Mouse (Mus musculus): Measurements from ENCODE around the gene Mrm3. TPM values are rescaled to one million over a fixed set of nuclear protein-coding genes. Genes with fewer than 3 reads are reported as not detected.
A peak's percentile ranks its signal among the peaks of the same experiment; 100 is the strongest.

Gene Mrm3
- total RNA-seq, 4 experiments from 2014 or later: 12.5 to 19.1 (median 18.6) TPM

DNA sequence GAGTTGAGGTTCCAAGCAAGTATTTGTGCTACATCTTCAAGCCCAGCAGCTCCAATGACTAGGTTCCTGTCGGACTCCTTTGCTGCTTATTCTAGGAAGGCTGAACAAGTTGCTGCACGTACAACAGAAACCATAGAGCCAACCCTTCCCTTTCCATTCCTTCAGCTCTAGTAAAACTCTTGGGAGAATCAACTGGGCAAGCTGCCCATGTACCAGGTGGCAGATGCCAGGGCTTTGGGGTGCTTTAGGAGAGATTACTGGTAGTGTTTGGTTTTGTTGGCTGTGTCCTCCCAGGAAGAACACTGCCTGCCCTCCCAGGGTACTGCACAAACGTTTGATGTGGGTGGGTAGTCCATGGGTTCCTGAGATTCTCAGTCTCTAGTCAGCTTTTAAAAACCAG lies 8.5 kb downstream of the Mrm3 start:
- no peak for DNase-seq (ENCODE audit: low spot score in 2 of 2)

DNA sequence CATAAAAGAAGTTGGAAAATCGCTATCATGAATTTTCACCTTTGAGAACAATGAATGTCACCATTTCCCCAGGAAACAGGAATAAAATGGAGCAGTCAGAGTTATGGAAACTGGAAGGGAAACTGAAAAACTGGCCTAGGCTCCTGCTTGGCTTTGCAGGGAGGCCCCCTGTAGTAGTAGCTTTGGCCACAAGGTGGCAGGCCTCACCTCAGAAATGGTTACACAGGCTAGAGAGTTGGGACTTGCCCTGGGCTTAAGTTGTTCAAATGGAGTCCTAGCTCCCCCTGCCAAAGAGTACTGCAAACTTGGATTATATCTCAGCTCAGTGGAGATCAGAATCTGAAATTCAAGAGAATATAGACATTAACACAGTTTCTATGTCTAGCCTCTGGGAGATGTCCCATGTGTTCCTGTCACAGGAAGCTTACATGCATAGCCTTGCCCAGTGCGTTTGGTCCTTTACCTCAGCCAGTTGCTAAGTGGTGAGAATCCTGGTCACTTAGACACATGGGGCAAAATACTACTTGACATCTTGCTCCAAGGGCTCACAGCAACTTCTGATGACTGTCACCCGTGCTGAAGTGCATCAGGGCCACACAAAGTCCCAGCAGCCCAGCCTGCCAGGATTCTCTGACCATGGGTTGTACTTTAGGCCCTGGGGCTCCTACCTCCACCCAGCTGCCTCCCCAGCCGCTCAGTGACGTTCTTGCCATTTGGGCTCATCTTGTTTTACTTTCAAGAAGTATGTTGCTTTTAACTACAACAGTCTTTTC lies 9.8 kb downstream of the Mrm3 start:
- peak; percentile 53 to 83 for DNase-seq (ENCODE audit: low spot score in 2 of 2)

DNA sequence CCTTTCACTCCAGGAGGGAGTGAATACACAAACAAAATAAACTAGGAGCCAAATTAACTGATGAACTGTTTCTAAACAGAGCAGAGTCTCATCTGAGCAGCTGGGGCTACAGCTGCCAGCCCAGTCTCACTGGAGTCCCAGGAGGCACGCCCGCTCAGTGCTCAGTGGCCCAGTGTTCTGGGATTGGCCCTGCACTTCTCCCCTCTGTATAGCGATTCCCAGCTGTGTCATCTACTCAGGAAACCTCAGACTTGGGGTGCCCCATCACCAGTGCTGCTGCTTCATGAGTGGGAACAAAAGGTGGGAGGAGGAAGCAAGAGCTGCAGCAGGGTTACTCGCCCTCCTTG lies 10.4 kb downstream of the Mrm3 start:
- DNase-seq (ENCODE audit: low spot score in 2 of 2): no peak

DNA sequence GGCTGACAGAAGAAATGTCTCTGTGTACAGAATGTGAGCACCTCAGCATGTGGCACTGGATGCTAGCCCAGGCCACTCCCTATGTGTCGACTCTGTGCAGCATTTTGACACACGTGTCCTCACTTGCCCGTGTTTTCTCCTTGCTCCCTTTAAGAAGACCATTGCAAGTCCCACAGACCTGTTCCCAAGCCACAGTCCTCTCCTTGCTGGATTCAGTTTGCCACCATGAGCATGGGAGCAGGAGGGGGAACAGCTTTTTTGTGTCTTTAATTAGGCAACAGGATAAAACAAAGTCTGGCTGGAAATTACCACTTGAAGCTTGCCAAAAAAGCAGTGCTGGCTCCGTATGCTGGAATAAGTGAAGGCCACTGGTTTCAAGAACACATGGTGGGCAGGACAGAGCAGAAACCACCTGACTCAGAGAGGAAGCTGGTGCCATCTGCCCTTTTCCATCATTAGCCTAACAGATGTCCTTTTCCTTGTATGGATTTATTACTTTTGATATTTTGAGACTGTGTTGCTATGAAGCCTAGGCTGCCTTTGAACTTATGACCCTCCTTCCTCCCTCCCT lies 12.0 kb downstream of the Mrm3 start:
- DNase-seq (ENCODE audit: low spot score in 2 of 2): peak in 1 of 2 experiments; percentile 43

DNA sequence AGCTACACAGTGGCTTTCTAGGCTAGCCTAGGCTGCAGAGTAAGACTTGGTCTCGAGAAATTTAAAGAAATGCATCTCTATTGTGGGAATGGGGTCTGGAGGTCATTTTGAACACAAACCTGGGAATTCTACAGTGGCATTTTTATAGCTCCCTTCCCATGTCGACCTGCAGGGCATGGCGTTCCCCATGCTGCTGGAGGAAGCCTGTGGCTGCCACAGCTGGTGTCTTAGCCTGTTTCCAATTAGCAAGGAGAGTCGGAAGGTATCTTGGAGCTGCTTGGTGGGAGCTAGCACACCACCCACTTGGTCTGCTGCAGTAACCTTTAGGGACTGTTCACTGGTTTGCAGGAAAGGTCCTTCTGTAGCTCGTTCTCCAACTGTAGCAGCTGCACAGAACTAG lies 12.6 kb downstream of the Mrm3 start:
- no peak for DNase-seq (ENCODE audit: low spot score in 2 of 2)

DNA sequence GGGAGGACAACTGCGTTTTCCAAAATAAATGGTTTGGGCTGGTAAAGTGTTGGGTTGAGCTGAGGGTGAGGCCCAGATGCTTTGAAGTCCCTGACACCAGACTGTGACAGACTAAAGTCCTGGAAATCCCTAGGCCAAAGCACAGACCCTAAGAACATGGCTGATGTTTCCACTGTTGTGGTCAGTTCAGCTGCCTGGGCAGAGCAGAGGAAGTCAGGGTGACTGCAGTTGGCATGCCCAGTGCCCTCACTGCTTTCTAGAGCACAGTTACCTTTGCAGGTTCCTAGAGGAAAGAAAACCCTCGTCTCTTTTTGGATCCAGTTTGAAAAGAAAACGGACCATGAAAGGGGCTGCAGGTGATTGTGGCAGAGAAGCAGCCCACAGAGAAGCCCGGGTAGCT lies 13.9 kb downstream of the Mrm3 start:
- DNase-seq (ENCODE audit: low spot score in 2 of 2): no peak

DNA sequence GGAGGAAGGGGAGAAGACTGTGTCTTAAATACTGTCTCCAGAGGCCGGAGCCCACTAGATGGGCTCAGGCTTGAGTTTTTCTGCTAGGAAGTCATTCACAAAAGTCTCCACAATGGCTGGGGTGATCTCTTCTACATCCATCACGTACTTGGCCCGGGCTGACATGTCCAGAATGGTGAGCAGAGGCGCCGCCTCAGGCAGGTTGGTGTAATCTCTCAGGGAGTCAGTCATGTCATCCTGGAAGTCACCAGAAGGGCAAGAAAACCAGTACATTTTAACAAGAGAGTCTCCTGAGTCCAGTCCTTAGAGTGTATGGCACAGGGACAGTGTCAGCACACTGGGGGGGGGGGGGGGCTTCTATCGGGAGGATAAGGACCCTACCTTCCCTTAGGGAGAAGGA lies 15.0 kb downstream of the Mrm3 start:
- no peak for DNase-seq (ENCODE audit: low spot score in 2 of 2)

DNA sequence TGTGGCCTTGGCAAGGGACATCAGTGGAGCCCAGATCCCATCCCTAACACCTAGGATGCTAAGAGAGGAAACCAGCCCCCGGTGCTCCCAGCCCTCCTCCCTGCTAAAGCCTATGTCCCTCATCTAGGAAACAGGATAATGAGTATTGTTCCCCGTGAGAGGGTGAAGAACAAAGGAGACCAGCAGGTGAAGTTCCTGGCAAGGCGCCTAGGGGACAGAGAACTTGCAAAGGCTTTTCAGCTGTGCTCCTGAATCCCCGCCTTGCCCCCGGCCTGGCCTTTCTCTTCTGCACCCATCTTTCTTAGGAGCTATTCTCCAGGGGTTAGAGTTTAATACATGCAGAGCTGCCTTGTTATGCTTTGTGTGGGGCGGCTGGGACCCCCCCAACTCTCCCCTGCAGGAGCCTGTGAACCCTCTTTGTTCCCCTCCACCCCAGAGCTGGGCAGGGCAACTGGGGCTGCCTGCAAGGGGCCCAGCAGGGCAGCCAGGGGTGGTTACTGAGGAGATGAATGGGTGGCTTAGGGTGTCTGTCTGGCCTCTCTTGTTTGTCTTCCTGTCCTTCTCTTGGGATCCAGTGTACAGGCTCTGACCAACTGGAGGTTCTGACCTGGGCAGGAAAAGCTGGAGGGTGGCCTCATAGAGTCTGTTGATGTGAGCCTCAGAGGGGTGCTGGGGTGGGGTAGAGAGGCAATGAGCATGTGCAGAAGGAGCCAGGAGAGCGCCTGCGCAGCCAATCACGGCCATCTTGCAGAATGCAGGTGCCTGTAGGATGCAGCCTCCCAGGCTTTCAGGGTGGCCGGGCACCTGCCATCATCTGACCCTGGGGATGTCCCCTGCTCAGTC lies 16.9 kb downstream of the Mrm3 start:
- DNase-seq (ENCODE audit: low spot score in 2 of 2): no peak

DNA sequence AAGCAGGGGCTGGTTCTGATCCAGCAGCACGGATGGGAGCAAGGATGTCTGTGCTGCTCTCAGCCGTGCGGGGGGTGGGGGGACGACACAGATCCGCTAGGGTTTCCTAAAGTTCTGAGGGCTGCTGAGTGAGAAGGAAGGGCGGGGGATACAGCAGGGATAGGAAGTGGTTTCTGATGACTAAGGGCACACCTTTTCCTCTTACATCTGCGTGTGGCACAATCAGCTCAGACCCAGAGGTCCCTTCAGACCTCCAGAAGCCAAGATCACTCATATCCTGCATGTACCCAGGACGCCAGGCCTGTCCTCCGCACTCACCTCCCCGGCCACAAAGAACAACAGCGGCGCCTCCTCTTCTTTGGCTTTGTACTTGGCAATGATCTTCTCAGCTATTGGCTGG lies 17.7 kb downstream of the Mrm3 start:
- no peak for DNase-seq (ENCODE audit: low spot score in 2 of 2)

DNA sequence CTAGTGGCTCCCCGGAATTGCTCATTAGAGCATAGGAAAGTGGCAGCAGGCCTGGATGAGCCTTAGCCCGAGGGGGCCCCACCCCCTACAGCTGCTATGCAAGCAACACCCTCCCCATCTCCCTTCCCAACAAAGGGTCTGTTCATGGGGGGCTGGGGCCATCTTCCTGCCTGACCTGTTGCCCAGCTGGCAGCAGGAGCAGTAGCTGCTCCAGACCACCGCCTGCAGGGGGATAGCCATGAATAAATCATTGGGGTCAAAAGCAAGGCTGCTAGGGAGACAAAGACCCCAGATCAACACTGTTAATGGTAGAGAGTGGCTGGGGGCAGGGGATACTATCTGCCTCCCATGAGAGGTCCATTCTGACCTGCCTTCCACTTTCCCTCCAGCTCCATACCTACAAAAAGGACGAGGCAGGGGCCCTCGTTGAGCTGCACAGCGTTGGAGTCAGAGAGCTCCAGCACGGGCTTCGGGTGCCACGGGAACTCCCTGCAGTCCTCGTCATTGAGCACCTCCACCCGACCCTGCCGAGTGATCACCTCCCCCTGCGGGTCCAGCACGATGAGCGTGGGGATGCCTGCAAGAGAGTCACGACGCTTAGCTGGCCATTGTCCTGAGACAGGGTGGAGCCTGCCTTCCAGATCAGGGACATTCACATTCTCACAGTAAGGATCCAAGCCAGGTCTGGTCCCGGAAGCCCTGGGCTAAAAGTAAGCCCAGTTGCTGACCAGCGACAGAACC lies 19.3 kb downstream of the Mrm3 start:
- DNase-seq (ENCODE audit: low spot score in 2 of 2): no peak

DNA sequence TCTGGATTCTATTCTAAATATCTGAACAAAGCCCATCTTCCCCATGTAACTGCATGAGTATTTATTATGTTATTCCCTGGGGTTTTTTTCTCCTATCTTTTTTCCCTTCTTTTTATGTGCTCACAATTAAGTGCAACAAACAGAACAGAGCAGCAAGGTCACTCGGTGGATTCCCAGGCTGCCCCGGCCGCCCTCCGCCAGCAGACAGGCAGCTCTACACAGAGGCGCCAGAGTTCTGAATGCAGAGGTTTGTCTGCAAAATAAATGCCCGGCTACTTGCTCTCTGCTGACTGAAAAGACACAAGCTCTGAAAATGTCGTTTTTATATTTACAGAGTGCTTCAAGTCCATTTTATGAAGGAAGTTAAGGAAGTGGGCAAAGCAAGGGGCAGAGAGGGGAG lies 24.0 kb downstream of the Mrm3 start:
- no peak for DNase-seq (ENCODE audit: low spot score in 2 of 2)

DNA sequence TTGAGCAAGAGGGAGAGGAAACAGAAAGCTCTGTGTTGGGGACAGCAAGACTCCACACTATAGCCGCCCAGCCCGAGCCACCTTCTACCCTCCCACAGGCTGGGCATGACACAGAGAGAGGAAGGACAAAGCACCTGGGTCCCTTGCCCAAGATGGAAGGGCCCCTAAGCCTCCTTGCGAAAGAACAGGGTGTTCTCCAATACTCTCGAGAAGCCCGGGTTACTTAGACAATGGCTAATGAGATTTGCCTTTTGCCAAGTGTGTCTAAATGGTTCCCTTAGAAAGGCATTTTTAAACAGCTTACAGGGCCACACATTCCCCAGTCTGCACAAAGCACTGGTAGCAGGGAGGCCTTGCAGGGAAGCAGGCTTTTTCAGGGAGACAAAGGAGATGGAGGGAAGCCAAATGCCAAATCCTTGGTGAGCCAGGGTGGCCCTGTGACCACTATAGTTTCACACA lies 24.5 kb downstream of the Mrm3 start:
- DNase-seq (ENCODE audit: low spot score in 2 of 2): peak in 1 of 2 experiments; percentile 67

DNA sequence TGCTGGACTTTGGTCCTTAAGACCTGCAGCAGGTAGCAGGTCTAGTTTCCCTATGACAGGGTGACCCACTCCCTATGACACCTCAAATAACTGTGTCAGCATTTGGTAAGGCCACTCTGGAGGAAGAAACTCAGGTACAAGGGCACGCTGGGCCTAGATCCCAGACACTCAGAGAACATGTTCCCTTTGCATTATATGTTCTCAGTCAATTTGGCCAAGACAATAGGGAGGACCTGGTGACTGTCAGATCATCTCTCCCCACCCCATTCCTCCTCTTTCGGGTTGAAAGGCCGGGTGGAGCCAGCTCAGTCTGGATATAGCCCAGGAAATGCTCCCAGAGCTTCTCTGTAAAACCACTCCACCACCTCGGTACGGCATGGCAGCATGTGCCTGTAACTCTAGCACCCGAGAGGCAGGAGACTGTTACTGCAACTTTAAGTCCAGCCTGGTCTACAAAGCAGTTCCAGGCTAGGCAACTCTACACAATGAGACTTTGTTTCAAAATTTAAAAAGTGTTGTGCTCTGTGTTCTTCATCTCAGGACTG lies 25.1 kb downstream of the Mrm3 start:
- DNase-seq (ENCODE audit: low spot score in 2 of 2): no peak

DNA sequence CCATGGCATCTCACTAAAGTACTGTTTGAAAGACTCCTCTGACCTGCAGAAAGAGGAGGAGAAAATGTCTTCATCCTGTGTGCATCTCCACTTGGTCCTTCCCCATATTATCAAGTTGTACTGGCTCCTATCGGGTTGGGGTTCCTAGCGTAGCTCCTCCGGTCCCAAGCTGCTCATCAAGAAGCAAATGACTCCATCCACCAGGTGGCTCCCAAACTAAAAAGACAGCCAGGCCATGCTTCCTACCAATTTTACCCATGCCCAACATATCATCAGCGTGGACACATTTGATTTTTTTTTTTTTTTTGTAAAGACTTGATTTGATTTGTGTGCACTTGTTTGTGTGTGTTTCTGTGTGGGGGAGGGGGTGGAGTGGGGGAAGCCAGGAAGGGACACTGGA lies 28.9 kb downstream of the Mrm3 start:
- no peak for DNase-seq (ENCODE audit: low spot score in 2 of 2)

DNA sequence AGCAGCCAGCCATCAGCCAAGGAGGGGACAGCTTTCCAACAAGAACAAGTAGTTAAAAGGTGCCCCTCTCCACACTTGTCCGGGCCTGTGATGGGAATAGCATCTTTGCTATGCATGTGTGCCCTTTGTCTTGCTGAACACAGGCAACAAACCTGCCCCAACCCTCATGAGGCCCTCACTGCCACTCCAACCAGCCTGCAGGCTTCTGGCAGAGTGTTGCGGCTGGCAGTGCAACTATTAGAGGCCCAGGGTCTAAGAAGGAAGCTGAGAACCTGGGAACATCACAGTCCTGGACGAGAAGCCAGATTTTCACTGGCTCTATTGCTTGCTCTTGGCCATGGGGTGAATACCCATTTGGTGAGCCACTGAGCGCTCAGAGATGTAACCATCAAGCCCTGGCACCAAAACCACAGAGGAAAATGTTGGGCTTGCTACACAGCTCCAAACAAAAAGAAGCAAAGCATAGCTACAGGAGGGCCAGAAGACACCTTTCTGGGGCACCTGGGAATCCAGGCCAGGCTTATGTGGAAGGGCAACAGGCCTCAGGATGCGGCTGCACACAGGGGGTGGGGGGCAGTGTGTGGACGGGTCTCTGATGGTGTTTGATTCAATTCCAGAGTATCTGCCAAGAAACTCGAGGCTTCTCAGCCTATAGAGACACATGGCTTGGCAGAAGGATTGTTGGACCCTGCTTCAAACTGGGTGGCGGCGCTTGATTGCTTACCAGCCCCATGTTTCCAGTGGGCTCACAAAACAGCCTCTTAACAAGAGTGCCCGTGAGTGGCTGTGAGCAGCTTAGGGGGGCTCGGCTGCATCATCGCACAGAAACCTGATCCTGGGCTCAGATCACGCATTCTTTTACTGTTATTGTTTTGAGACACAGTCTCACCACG lies 35.7 kb downstream of the Mrm3 start:
- DNase-seq (ENCODE audit: low spot score in 2 of 2): no peak

DNA sequence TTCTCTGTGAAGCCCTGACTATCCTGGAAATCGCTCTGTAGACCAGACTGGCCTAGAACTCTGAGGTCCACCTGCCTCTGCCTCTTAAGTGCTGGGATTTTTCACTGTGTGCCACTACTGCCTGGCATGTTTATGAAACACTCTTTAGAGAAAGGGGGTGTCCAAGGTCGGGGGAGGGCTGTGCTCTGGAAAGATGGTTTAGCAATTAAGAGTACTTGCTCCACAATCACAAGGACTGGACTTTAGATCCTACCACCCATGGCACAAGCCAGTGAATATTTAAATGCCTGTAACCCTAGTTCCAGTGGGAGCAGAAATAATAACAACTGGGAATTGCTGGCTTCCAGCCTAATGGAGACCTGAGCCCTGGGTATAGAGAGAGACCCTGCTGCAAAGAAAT lies 36.5 kb downstream of the Mrm3 start:
- no peak for DNase-seq (ENCODE audit: low spot score in 2 of 2)

DNA sequence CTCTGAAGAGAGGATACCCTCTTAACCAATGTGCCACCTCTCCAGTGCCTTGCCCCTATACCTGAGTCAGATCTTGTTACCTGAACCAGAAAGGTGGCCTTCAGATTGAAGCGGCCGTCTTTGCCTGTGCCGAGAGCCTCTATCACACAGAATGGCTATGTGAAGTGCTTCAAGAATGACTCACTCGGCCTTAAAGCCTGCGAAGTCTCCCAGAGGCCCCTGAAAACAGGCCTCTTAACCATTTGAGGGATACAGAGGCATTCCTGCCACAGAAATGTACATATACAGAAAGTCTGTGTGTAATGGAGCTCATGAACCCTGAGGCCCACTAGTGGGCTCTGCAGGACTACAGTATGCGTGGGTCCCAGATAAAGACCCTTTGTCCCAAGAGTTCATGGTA lies 40.3 kb downstream of the Mrm3 start:
- no peak for DNase-seq (ENCODE audit: low spot score in 2 of 2)

DNA sequence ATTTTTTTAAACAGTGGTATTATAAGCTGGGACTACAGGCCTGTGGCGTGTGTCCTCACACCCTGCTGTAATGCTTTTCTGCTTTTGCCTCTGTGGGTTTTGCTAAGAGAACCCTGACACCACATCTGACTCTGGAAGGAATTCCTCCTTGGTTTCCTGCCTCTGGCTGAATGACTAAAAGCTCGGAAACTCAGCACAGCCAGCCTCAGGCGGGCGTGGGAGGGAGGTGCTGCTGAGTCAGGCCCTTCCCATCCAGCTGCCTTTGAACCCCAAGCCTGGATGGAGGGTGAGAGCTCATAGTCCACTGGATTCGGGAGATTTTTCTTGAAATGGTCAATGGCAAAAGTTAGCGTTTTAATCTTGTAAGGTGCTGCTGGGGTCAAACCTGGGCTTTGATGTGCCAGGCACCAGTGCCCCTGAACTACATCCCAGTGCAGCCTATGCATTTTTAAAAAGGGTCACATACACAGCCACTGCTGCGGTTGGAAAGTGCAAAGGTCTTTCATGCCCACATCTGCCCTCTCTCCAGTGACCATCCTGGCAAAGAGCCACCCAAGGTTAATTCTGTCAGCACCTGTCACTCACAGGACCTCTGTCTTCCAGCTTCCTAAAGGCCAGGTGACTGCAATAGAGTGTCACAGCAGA lies 42.0 kb downstream of the Mrm3 start:
- DNase-seq (ENCODE audit: low spot score in 2 of 2): no peak

DNA sequence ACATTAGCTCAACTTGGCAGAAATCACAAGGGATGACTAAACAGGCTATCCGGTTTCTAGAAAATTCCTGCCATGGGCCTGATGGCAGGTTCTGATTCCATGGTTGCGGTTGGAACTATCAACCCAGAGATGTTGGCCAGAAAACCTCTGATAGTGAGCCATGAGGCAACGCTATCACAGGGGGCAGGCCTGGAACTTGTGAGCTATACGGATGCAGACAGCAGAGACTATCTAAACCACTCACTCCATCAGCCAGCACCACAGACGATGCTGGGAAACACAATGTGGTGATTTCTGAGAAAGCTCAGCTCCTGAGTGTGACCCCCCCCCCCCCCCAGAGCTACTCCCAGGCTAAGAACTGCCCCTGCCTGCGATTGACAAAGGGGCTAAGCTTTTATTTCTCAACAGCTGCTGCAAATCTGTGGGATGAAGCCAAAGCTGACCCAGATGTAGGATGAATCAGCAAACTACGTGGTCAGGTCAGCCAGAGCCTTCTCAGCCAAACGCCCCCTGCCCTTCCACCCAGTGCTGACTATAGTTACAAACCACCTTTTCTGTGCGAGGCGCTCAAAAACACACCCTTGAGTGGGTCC lies 43.1 kb downstream of the Mrm3 start:
- DNase-seq (ENCODE audit: low spot score in 2 of 2): no peak

DNA sequence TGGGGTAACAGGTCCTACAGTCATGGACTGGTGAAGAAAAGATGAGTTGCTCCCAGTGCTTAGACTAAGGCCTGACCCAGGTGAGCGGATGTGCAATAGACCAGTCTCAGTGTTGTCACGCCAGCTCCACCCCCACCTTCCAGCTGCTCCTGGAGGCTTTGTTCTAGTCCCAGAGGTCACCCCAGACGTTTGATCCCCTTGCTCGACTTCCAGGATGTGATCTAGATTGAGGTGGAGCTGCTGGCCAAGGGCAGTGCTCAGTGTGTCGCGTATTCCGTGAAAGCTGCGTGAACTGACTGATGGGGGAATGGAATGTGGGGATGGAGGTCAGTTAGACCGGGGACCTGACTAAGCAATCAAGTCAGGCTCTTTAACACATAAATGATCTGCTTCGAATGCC lies 43.8 kb downstream of the Mrm3 start:
- DNase-seq (ENCODE audit: low spot score in 2 of 2): no peak
